Mouse (Mus musculus) megakaryocyte, adult 5-6 weeks (primary cell): ENCODE results near the gene Cmtm8. TPM values are rescaled to one million over a fixed set of nuclear protein-coding genes. Genes with fewer than 3 reads are reported as not detected.
A peak's percentile ranks its signal among the peaks of the same experiment; 100 is the strongest.

Source experiments
- ATAC-seq: 2 replicates; pipeline ENCODE4 v1.8.0; 2016; ENCODE audit warnings: mild to moderate bottlenecking, inconsistent platforms; ENCODE audit not compliant: poor library complexity, severe bottlenecking
- total RNA-seq, 2 experiments: library from RNA; stranded (forward) in 1 of 2; stranded (reverse) in 1 of 2; fragments of 153-499, 151-499 nt in 1 of 2; fragments of 221-1000, 200-1000 nt in 1 of 2; gene quantifications; 2 replicates each; pipeline versions ENCODE4 v1.2.3 to v1.2.4; 2015 to 2017

Gene Cmtm8
- total RNA-seq, 2 experiments from 2014 or later, result 1.0 to 1.1 TPM

DNA sequence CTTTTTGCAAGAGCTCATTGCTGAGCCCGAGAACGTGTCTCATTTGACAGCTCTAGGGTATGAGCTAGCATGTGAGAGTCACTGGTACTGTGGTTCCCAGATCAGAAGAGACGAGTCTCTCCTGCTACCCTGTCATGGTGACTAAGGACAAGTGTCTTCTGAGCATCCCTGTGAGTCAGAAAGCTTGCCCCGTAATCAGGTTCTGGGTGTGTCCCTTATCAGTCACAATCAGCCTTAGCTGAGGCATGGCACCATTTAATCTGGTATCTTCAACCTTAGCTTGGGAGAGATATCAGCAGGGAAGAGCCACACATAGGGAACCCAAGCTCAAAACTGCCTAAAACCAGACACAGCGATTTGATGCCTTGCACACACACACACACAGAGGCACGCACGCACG, 55.3 kb downstream of the Cmtm8 start:
- ATAC-seq, result no peak

DNA sequence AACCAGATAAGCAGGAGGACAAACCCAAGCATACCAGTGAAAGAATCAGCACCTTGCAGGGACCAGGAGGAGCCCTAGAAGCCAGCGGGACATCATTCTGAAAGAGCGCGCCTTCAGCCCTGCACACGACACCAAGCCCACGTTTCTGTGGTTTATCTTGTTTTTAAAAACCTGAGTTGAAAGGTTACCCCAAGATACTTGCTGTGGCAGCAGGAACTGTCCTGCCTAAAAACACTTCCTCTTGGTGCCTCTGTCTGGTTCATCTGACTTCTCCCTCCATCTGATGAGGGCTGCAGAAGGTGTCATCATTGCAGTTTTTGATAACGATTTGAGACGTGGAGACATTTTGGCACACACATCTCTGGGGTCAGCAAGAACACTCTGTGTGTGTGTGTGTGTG, 56.2 kb downstream of the Cmtm8 start:
- ATAC-seq, result peak; percentile 79

DNA sequence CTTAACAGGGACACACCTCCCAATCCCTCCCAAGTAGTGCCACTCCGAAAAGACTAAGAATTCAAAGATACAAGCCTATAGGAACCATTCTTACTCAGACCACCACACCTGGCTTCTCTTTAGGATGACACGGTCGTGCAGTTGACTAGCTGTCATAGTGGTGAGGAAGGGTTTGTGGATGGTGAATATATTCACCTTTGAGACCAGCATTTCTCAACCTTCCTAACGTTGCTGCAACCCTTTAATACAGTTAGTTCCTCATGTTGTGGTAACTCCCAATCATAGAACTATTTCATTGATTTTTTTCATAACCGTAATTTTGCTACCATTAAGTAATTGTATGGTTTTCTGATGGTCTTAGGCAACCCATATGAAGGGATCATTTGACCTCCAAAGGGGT, 56.8 kb downstream of the Cmtm8 start:
- ATAC-seq, result peak; percentile 61

DNA sequence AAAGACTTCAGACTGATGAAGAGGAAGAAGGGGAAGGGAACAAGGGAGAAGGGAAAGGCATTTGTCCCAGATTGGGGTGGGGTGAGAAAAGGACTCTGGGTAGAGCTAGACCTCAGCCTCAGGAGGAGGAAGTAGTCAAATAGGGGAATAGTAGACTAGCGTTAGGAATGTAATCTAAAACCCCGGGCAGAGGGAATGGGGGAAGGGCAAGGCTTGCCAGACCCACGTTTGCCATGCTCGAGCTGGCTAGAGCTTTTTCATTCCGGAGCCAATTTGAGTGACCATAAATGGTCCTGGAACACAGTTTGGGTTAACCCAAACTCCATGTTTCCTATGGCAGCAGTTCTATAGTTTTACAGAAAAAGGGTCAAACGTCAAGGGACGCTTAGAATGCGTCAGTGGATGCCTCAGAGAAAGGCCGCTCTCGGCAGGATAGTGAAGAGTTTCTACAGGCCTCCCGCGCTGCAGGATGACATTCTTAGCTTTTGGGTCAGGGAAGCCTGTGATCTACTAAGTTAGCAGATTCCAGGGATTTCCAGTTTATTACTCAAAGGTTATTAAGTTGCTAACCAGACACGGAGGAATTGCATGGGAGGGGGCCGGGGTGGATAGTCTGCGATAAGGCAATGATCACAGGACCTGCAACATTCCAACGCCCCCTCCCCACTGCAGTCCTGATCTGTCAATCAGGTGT, 58.4 kb downstream of the Cmtm8 start:
- ATAC-seq, result peak; percentile 9; the same call in 1 of the 2 replicates

DNA sequence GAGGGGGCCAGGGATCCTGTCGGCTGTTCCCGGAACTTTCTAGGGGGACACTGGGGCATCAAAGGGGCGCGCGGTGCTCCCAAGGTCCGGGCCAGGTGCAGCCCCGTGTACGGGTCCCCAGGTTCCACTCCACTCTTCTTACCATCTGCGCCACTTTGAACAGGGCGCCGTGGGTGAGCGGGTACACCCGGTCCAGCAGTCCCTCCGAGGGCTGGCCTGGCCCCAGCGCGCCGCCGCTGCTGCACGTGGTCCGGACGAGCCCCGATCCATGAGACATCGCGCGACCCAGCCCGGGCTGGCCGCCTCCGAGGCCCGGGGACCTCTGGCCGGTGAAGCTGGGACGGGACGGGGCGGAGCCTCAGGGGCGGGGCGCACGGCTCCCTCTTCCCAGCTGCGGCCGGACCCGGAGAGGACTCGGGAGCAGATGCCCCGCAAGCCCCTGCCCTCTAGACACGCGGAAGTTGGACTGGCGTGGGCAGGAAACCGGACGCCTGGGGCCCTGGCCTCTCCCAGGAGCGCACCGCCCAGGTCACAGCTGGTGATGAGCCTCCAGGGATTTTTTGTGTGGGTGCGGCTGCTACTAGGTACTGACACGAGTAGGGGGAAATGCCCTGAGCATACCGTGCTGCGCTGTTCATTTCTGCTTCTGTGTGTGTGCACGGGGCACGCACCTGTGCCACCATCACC, 62.3 kb downstream of the Cmtm8 start, which contains the start of gene Cmtm7:
TSS of gene Cmtm7 (minus strand) at position 331 of the 687 bp plus-strand sequence.
- ATAC-seq, result peak; percentile 54

DNA sequence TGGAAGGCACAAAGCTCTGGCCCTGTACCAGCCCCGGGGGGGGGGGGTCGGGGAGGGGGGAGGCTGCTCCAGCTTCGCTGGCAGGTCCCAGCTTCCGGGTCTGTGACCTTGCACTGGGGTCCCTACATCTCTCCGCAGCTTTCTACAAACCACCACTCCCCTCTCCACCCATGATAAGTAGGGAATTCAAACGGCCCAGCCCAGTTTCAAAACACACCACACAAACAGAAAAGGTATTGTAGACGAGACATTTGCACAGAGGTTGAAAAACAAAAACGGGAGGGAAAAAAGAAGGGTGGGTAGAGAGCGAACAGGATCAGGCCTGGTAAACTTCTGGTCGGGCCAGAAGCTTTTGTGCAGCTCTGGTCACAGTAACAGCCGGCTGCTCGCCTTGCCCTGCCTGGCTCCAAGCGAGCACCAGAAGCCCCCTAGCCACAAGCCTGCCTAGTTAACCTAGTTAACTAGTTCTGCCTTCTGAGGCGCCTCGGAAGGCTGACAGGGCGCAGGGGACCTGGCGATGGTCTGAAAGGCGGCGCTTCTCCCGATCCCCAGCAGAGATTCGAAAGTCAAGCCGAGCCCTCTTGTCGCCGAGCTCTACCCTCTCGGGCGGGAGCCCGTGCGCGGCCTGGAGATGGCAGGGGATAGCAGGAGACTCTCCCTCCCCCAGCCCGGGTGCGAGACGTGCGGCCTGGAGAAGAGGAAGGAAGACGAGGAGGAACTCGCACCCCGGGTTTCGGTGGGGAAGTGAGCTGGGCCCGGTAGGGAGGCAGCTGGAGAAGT, 63.0 kb downstream of the Cmtm8 start:
- peak; percentile 67 for ATAC-seq

DNA sequence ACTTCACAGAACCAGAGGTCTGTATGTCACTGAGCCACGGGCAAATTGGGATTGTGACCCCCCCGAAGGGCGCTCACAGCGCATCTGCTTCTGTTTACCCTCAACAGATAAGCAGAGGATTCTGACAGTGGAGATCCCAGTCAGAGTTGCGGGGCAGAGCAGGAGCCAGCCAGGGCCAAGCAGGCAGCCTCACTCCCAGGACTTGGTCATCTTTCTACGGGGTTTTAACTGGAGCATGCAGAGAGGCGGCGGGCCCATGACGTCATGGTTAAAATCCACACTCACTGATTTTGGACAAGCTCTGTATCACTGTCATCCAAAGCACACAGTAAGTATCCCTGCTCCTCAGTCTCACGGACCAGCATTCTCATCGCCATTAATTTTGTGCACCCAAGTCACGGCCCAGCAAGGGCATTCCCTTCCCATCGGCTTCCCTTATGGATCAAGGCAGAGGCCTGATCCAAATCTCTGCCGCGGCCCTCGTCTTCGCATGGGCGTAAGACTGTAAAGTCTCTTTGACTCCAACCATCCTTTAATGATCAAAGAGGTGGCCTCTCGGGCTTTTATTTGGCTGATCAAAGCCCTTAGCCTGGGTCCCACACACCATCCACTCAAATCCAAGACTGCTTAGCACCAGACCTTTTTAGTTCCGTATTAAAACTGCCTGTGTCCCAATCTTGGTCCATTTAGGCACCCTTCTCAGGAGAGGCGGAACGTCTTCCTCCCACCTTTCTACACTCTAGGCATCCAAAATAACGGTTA, 63.8 kb downstream of the Cmtm8 start:
- no peak for ATAC-seq

DNA sequence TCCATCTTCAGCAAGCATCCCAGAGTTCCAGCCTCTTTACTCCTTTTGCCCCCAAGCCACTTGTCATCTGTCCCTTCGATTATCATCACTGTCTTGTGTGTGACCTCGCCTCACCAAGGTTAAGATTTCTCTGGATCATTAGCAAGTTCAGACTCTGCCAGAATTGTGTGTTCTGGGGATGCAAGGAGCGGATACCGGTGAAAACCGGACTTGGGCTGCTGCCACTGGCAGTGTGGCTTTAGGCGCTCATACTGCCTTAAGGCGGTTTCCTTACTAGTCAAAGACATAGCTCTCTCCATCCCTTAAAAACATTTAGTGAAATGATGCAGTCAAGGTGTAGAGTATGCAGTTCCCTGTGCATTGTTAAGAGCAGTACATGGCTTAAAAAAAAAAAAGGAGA, 65.1 kb downstream of the Cmtm8 start:
- no peak for ATAC-seq

DNA sequence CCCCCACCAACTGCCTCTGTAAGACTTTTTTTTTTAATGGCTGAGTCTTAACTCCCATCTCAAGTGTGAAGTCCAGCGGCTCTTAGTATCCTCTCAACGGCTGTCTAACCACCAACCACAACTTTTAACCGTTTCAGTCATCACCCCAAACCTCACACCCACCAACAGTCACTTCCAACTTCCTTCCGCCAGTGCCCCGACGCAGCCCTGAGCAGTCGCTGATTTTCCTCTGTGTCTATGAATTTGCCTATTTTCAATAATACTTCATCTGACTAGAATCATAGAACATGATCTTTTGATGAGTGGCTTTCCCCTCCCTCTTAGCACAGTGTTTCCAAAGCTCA, 65.9 kb downstream of the Cmtm8 start:
- peak; percentile 16; the same call in 1 of the 2 replicates for ATAC-seq

DNA sequence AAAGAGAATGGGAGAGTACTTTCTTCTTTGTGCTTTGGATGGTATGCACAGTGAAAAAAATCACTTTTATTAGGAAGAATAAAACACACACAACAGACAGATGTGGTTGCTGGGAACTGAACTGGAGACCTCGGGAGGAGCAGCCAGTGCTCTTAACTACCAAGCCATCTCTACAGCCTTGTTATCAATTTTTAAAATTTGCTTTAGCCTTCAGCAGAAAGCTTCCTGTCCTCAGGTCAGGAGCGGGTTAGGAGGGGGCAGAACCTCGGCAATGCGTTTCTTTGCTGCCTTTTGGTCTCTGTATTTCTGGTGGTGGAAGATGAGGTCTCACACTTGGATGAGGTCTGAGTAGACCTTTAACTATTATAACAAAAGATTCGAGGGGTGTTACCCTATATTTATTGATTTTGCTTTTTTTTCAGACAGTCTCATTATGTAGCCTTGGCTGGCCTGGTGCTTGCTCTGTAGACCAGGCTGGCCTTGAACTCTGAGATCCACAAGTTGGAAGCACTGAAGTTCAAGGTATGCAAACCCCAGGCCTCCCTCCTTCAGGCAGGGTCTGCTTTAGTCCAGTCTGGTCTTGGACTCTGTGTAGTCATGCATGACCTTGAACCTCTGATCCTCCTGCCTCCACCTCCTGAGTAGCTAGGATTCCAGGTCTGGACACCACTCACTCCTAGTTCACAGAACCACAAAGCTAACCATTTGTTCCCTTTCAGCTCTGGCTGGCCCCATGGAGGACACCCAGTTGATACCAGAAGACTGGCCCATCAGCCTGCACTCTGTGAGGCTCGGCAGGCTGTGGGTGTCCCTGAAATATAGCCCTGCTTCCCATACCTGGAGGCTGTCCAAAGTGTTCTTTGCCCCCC, 66.5 kb downstream of the Cmtm8 start:
- ATAC-seq, result no peak

DNA sequence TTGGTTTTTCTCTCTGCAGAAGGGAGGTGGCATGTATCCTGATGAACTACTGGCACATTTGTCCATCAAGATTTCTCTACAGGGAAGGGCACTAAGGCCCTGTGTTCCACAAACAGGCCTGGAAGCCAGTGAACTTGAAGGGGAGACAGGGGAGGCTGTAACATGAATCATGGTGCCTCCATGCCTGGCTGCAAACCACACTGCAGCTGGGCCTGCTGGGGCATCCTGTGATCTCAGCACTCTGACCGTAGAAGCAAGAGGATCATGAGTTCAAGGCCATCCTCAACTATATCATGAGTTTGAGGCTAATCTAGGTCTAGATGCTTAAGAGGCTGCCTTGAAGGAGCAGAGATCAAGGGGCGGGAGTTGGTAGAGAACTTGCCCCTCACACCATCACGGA, 67.6 kb downstream of the Cmtm8 start:
- ATAC-seq, result no peak

DNA sequence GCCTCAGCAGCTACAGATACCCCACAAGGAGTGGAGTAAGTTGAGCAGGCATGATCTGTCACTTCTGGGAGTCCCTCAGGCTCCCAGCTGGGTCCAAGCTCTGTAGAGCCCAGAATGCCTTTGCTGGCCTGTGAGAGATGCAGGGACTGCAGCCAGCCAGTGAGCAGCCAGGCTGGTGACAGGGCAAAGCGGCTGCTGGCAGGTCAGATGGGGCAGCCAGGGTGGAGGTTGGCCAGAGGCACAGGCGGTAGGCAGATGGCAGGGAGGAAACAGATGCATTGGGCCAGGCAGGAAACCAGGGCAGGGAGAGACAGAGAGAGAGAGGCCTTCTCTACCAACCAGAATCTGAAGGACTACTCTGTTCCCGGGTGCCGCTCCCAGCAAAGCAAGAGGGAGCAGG, 68.7 kb downstream of the Cmtm8 start:
- peak; percentile 29 for ATAC-seq

DNA sequence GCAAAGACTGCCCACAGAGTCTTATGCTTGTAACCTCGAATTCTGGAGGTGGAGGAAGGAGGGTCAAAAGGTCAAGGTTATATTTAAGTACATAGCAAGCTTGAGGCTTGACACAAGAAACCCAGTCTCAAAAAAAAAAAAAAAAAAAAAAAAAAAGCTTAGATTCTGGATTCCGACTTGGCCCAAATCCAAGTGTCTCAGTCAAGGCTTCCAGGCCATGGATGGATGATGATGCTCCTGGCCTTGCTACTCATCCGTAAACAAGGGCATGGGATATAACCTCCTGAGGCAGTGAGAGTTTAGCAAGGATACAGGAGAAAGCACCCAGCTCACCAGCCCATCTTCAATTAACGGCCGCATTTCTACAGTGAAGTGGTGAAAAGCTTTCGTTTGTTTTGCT, 69.3 kb downstream of the Cmtm8 start:
- no peak for ATAC-seq

DNA sequence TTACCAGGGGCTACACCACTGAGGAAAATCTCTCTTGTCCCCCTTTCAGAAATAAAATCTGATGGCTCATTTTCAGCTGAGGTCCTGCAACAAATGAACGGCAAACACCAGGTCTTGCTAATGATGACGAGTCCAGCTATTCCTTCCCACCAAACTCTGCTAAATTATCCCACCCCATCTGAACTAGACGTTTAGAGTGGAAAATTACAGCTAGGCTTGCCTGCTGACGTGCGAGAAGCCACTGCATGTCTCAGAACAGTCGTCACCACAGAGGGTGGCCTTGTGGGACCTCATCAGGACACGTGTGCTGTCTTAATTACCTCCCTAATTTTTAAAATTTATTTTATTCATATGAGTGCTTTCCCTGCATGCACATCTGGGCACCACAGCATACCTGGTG, 72.4 kb downstream of the Cmtm8 start:
- ATAC-seq, result no peak

DNA sequence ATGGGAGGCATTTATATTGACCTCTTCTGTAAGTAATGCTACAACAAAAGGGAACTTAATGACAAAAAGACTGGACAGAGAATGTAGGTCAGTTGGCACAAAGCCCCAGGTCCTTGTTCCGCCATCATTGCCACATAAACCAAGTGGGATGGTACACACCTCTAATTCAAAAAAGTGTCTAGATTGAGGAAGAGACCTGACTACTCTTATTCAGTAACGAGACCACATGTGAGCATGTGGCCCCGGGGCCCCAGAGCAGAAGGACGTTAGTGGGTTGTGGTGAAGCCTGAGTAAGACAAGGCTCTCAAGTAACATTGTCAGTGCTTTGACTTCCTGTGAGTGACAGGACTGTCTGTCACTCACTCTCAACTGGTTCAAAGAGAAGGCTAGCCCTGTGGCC, 73.7 kb downstream of the Cmtm8 start:
- ATAC-seq, result peak; percentile 89

DNA sequence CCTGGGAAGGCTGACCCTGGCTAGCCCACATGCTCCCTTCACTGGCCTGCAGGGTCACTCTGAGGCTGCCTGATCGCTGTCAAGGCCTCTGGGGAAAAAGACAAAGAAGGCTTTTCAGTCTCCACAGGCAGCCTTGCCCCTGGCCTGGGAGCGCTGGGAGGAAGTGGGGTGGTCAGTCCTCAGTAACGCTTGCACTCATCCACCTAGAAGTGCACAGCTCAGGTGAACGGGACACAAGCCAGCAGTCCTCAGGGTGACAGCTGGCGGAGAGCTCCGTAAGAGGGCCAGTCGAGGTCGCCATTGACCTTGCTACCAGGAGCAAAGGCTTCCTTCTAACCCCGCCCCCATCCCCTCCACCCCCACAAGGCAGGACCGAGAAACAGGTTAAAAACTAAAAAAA, 75.9 kb downstream of the Cmtm8 start:
- no peak for ATAC-seq

DNA sequence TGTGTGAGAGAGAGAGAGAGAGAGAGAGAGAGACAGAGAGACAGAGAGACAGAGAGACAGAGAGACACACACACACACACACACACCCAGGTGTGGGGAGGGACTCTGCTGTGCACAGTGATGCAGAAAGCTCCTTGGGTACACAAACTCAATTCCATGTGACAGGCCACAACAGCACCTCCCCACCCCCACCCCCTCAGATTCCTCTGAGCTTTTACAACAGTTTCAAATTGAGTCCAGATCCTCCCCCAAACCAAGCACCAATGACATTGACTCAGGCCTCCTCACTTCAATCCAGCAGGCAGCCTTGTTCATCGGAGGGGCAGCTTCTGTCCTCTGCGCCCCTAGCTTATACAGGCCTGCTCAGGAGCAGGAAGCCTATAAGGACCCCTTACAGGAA, 76.4 kb downstream of the Cmtm8 start:
- ATAC-seq, result no peak

DNA sequence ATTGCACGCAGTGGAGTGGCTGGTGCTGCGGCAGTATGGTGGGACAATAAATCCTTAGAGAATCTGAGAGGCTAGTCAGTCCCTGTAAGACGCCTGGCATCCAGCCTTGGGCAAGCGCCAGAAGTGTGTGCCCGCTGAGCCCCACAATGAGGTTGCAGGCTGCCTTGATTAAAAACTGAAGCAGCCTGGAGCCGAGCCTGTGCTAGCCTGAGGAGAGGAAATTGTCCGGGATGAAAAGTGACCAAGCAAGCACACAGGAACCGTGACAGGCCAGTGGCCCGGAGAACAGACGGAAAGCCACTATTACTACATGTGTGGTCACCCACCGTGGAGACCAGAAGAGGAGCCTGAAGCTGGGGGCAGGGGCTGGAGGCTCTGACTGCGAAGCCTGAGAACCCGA, 76.9 kb downstream of the Cmtm8 start:
- no peak for ATAC-seq

DNA sequence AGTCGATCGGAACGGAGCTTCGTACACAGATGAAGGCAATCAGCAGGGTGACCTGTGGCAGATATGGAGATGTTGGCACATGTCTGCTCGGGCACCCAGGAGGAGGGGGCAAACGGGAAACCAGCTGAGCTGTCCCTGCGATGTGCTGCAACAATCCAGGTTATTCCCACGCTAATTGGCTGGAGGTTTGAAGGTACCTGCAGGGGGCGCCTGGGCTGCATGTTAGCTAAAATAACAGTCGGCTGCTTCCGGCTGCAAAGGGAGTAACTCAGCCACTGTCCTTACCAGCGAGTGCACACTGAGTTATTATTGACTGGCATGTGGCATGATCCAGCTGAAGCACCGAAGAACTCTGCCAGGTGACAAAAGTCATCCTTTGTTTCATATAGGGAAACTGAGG, 80.6 kb downstream of the Cmtm8 start:
- ATAC-seq, result peak; percentile 58

DNA sequence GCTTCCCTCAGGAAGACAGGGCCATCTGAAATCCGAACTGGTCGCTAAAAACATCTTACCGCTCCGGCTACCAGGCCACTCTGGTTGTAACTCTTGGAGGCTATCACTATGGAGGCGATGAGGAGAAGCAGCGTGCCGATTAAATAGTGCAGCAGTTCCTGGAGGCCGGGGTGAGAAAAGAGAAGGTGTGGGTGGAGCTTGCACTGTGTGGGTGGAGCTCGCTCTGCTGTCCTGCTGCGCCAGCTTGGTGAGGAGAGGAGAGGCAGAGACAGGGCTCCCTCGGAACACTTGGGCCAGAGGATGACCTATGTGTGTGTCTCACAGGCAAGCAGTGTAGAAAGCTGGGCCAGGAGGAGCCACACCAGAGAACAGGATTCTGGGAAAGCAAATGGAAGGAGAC, 82.1 kb downstream of the Cmtm8 start:
- ATAC-seq, result no peak
